Mouse (Mus musculus) heart, embryonic 14.5 days (tissue): ENCODE data around the gene Nwd1. TPM values are rescaled to one million over a fixed set of nuclear protein-coding genes. Genes with fewer than 3 reads are reported as not detected.

Experiments used
- ATAC-seq: fragments of 200-750 bp; cut with Nextera tagmentation; 2 replicates; pipeline ENCODE4 v1.8.0; 2017; ENCODE audit warnings: low read depth, moderate TSS enrichment; ENCODE audit not compliant: insufficient number of reproducible peaks, insufficient read depth, low FRiP score
- H3K27ac ChIP-seq, 2 experiments: fragments of 200-500 bp in 1 of 2; fragments of 300-500 bp in 1 of 2; sonication (generic) in 1 of 2; replicated peaks in 1 of 2; 2 replicates each; pipeline ENCODE4 v1.5.1; 2012 to 2014; ENCODE audit warnings: low read depth in 2 of 2, low read length in 2 of 2, control low read depth in 1 of 2, mild to moderate bottlenecking in 1 of 2, mixed read lengths in 1 of 2; ENCODE audit not compliant: control insufficient read depth in 1 of 2, insufficient read depth in 1 of 2
- H3K27me3 ChIP-seq: fragments of 300-500 bp; sonication (generic); 2 replicates; pipeline ENCODE4 v1.6.1; 2014; ENCODE audit warnings: mild to moderate bottlenecking, low read length, control low read depth; ENCODE audit not compliant: control insufficient read depth, insufficient read depth
- H3K36me3 ChIP-seq: fragments of 300-500 bp; sonication (generic); 2 replicates; pipeline ENCODE4 v1.6.1; 2014; ENCODE audit warnings: mild to moderate bottlenecking, control low read depth, low read length, mixed read lengths; ENCODE audit not compliant: control insufficient read depth, insufficient read depth
- H3K4me1 ChIP-seq, 2 experiments: fragments of 200-500 bp in 1 of 2; fragments of 300-500 bp in 1 of 2; sonication (generic) in 1 of 2; 2 replicates each; pipeline ENCODE4 v1.6.1; 2012 to 2014; ENCODE audit warnings: low read length in 2 of 2, control low read depth in 1 of 2, mixed read lengths in 1 of 2; ENCODE audit not compliant: control insufficient read depth in 2 of 2, insufficient read depth in 2 of 2
- H3K4me2 ChIP-seq: fragments of 300-500 bp; sonication (generic); 2 replicates; pipeline ENCODE4 v1.6.1; 2014; ENCODE audit warnings: mild to moderate bottlenecking, low read length
- H3K4me3 ChIP-seq, 2 experiments: fragments of 200-500 bp in 1 of 2; fragments of 300-500 bp in 1 of 2; sonication (generic) in 1 of 2; 2 replicates each; pipeline ENCODE4 v1.5.1; 2012 to 2014; ENCODE audit warnings: low read length in 2 of 2, mild to moderate bottlenecking in 2 of 2, control low read depth in 1 of 2, low read depth in 1 of 2, moderate library complexity in 1 of 2; ENCODE audit not compliant: control insufficient read depth in 1 of 2, insufficient read depth in 1 of 2
- H3K9ac ChIP-seq: fragments of 300-500 bp; sonication (generic); 2 replicates; pipeline ENCODE4 v1.6.1; 2014; ENCODE audit warnings: mild to moderate bottlenecking, low read length
- H3K9me3 ChIP-seq: fragments of 300-500 bp; sonication (generic); 2 replicates; pipeline ENCODE4 v1.6.1; 2016; ENCODE audit warnings: low read length, control low read depth; ENCODE audit not compliant: control insufficient read depth
- WGBS: fragments of 180-500 bp; shearing (Covaris S2); extraction: QIAGEN DNeasy Blood & Tissue Kit; methylation state at CpG from one replicate; pipeline ENCODE4 v1.1.7; 2014; 5-methylcytosine and 5-hydroxymethylcytosine counted together
- polyA plus RNA-seq: library from polyadenylated mRNA; unstranded; fragments of >200 nt; fragmentation: Nextera tagmentation; extraction: Ambion mirVana; gene quantifications from 2 replicates; pipeline ENCODE4 v1.2.1, GENCODE M21; 2014

Nwd1 gene
- polyA plus RNA-seq, 1 experiment from 2014 or later = 0.14 TPM

DNA sequence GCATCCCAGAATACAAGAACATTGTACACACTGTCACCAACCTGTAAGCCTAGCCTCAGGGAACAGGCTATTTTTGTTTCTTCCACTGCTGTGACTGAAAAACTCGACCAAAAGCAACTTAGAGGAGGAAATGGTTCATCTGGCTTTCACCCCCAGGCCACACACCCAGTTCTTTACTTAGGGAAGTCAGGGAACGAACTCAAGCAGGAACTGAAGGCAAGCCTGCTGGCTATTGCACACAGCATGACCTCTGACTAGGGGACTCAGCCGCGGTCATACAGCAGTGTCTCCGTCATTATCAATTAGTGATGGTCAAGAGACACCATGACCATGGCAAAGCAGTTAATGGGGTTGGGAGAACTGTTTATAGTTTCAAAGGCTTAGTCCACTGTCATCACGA lies 66.1 kb downstream of the Nwd1 start:
- Histone ChIP-seq H3K4me3 (no peak overlapping the region), H3K4me2 (no peak overlapping the region), H3K36me3 (no peaks in the 10 kb centered on the region), H3K9me3 (no peaks in the 10 kb centered on the region), H3K4me1 (no peaks in the 10 kb centered on the region), H3K9ac (no peak overlapping the region), H3K27ac (no peak overlapping the region), H3K27me3 (no peaks in the 10 kb centered on the region)
- no peak for ATAC-seq
- 58% methylated on average over 6 of the region's 6 CpGs for WGBS

DNA sequence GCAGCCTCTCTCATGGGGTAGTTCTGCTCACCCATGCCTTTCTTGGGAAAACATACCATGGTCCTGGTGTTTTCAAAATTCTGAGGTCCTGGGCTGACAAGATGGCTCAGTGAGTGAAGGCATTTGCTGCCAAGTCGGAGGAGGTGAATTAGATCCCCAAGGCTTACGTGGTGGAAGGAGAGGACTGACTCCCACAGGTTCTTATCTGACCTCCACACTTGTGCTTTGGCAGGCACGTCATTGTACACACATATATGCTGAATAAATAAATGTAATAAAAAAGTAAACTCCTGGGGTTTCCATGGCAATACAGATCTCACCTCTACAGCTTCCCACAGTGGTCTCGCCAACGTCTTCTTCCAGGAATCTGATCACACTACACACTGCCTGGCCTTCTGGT lies 70.1 kb downstream of the Nwd1 start:
- H3K9ac ChIP-seq = no peak overlapping the region

GRCm38 (mm10) chr8:72720541-72720940 lies 74.0 kb downstream of the Nwd1 start:
- no peaks in the 10 kb centered on the region for H3K9me3 ChIP-seq
- no peak for ATAC-seq
- WGBS = 4% methylated on average over 1 of the region's 1 CpGs

More for the DNA sequence above, 70.1 kb downstream of the Nwd1 start:
- Histone ChIP-seq H3K4me2 (no peak overlapping the region), H3K27ac (no peak overlapping the region), H3K4me1 (no peaks in the 10 kb centered on the region), H3K27me3 (no peaks in the 10 kb centered on the region), H3K36me3 (no peaks in the 10 kb centered on the region), H3K4me3 (no peak overlapping the region), H3K9me3 (no peaks in the 10 kb centered on the region)
- 65% methylated on average over 5 of the region's 5 CpGs for WGBS
- no peak for ATAC-seq

GRCm38 (mm10) chr8:72722769-72723650 lies 76.5 kb downstream of the Nwd1 start, which contains the start of gene Sin3b:
Sin3b (plus strand) TSS chr8:72723285.
- H3K27me3 ChIP-seq = no peaks in the 10 kb centered on the region
- ATAC-seq = peak; percentile 95
- peak within 1 kb of the TSS; percentile 98 for H3K9ac ChIP-seq
- H3K36me3 ChIP-seq = peaks cover 36% of the 10 kb centered on the region
- H3K4me2 ChIP-seq = peak within 1 kb of the TSS; percentile 96
- H3K4me3 ChIP-seq = peak within 1 kb of the TSS; percentile 94 to 98
- 13% methylated on average over 56 of the region's 56 CpGs for WGBS
- peak within 1 kb of the TSS in 1 of 2 experiments; percentile 12; a peak in 2 of 4 replicates for H3K27ac ChIP-seq
- H3K9me3 ChIP-seq = no peaks in the 10 kb centered on the region
- peaks cover 5 to 9% of the 10 kb centered on the region in 2 experiments for H3K4me1 ChIP-seq

More at GRCm38 (mm10) chr8:72720541-72720940, 74.0 kb downstream of the Nwd1 start:
- Histone ChIP-seq H3K27ac (no peak overlapping the region), H3K9ac (no peak overlapping the region), H3K27me3 (no peaks in the 10 kb centered on the region), H3K4me2 (no peak overlapping the region), H3K4me1 (peaks cover 5 to 9% of the 10 kb centered on the region in 2 experiments), H3K36me3 (peaks cover 11% of the 10 kb centered on the region), H3K4me3 (no peak overlapping the region)

DNA sequence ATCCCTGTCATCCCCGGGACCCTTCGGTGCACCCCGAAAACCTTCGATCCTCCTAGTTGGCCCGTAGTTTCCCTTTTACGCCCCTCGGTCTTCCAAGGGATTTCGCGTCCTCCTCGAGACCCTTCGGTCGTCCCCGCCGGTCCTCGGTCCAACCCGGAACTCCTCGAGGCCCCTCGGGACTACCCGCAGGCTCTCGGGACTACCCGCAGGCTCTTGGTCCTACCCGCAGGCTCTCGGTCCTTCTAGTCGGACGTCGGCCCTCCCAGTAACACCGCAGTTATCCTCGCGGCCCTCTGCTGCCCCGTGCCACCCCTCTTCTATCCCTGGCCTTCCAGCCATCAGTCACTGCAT lies 77.1 kb downstream of the Nwd1 start:
- WGBS = under 1% methylated on average over 30 of the region's 30 CpGs
- H3K27ac ChIP-seq = peak overlapping the region in 1 of 2 experiments; percentile 12; a peak in 1 of 4 replicates
- ATAC-seq = no peak

DNA sequence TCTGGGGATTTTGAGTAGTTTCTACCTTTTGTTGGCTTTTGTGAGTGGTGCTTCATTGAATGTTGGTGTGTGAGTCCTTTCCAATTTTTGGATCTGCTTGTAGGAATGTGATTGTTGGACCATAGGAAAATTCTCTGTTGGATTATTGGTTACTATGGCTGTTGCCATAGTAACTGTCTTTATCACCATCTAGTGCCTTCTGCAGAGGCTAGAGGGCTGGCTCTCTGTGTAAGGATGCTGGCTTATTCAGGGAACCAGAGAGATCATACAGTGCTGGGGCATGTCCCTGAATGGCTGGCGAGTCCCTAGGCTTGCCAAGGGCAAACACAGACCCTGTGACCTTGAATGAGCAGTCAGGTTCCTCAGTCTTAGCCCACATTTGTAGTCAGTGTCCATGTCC lies 82.1 kb downstream of the Nwd1 start:
- WGBS = 55% methylated on average over 1 of the region's 1 CpGs
- ATAC-seq = no peak
- Histone ChIP-seq H3K4me1 (peaks cover 5 to 9% of the 10 kb centered on the region in 2 experiments), H3K9me3 (no peaks in the 10 kb centered on the region), H3K27me3 (no peaks in the 10 kb centered on the region), H3K36me3 (peaks cover 91% of the 10 kb centered on the region), H3K9ac (no peak overlapping the region), H3K4me3 (no peak overlapping the region), H3K4me2 (no peak overlapping the region), H3K27ac (no peak overlapping the region)

More for the DNA sequence above, 77.1 kb downstream of the Nwd1 start:
- peaks cover 42% of the 10 kb centered on the region for H3K36me3 ChIP-seq
- H3K27me3 ChIP-seq = no peaks in the 10 kb centered on the region
- peak overlapping the region; percentile 96 for H3K4me2 ChIP-seq
- peaks cover 5 to 9% of the 10 kb centered on the region in 2 experiments for H3K4me1 ChIP-seq
- H3K4me3 ChIP-seq = peak overlapping the region; percentile 94 to 98
- H3K9me3 ChIP-seq = no peaks in the 10 kb centered on the region
- H3K9ac ChIP-seq = peak overlapping the region; percentile 98

DNA sequence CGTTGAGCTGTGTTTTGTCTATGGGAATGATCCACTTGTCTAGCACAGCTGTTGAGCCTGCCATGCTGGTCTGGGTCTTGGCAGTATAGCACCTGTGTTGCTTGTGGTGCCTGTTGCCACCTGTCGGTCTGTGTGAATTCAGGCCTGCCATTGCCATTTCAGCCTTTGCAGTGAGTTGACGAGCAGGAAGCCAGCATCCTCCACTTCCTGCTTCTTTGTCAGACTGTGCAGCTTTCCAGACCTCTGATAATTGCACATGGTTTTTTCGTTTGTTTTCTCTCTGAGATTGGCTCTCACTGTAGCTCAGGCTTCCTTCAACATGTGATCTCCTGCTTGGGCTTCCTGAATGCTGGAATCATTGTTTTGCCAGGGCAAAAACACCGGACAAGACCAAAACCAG lies 88.5 kb downstream of the Nwd1 start:
- WGBS = 68% methylated on average over 5 of the region's 5 CpGs
- Histone ChIP-seq H3K27ac (peak overlapping the region in 1 of 2 experiments; percentile 60; a peak in 1 of 4 replicates), H3K4me3 (no peak overlapping the region), H3K27me3 (no peaks in the 10 kb centered on the region), H3K36me3 (peaks cover 98% of the 10 kb centered on the region), H3K9me3 (no peaks in the 10 kb centered on the region), H3K4me2 (no peak overlapping the region), H3K9ac (no peak overlapping the region), H3K4me1 (no peaks in the 10 kb centered on the region)
- ATAC-seq = peak; percentile 64
